Mouse (Mus musculus): ENCODE measurements around the gene Spire2. TPM values are rescaled to one million over a fixed set of nuclear protein-coding genes. Genes with fewer than 3 reads are reported as not detected.

Spire2 gene
- polyA plus RNA-seq, 1 experiment from 2014 or later = 0.93 TPM

DNA sequence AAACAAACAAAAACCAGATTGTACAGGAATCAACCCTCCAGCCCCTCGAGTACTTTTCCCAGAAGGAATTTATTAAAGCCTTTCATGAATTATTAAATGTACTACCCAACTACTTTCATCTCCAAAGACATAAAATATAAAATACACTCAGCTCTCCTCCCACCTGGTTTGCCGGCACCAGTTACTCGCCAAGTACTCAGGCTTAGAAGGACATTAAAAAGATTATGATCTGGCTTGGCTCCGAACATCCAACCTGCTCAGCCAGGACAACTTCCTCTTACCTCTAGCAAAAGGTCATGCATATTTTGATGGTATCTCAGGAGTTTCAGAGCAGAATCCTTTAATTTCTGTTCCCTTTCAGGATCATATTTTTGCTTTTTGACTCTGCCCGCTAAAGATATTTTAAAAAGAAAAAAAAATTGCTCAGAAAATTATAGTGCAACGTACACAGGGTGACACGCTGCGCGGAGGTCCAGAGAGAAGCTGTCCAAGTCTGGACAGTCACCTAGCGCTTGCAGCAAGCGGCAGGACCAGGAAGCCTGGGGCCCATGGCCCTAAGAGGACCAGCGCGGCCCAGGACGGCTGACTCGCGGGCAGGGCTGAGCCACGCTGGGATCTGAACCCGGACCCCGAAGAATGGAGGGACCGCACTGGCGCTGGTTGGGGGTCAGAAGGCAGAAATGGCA, 14.6 kb upstream of the Spire2 start:
- peaks cover 19% of the 10 kb centered on the region for H3K4me1 ChIP-seq
- no peaks in the 10 kb centered on the region for H3K36me3 ChIP-seq
- H3K27me3 ChIP-seq = no peaks in the 10 kb centered on the region
- ATAC-seq (ENCODE audit: insufficient number of reproducible peaks, low FRiP score, low TSS enrichment, low read depth) = peak; percentile 73
- peak overlapping the region; percentile 88 for H3K4me2 ChIP-seq
- no peaks in the 10 kb centered on the region for H3K9me3 ChIP-seq
- peak overlapping the region; percentile 54 for H3K4me3 ChIP-seq
- H3K9ac ChIP-seq = peak overlapping the region; percentile 47
- H3K27ac ChIP-seq = no peak overlapping the region
- WGBS = 2% methylated on average over 21 of the region's 21 CpGs

DNA sequence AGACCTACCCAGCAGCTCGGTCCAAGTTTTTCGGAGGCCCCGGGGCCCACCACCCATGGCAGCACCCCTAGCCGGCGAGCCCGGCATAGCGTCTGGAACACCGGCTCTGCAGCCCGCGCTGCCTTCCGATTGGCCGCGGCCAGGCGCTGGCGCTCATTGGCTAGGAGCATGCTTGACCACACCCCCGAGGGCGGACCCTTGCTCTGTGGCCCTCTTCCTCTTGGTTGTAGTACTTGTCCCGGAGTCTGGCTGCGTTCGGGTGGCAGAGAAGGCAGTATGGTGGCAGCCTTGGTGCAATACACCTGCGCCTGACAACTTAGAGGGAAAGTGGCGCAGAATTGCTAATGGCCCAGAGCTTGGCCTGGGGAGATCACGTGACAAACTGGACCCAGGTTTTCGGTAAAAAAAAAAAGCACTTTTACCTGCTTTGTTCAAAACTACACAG, 14.0 kb upstream of the Spire2 start, which contains the start of gene Fanca:
TSS of gene Fanca (minus strand) at position 110 of the 445 bp plus-strand sequence.
- H3K27me3 ChIP-seq = no peaks in the 10 kb centered on the region
- no peaks in the 10 kb centered on the region for H3K36me3 ChIP-seq
- WGBS = under 1% methylated on average over 24 of the region's 24 CpGs
- peak within 1 kb of the TSS; percentile 54 for H3K4me3 ChIP-seq
- no peaks in the 10 kb centered on the region for H3K9me3 ChIP-seq
- peak within 1 kb of the TSS; percentile 88 for H3K4me2 ChIP-seq
- ATAC-seq (ENCODE audit: insufficient number of reproducible peaks, low FRiP score, low TSS enrichment, low read depth) = peak; percentile 95
- H3K9ac ChIP-seq = peak within 1 kb of the TSS; percentile 47
- no peak within 1 kb of the TSS for H3K27ac ChIP-seq
- peaks cover 19% of the 10 kb centered on the region for H3K4me1 ChIP-seq

DNA sequence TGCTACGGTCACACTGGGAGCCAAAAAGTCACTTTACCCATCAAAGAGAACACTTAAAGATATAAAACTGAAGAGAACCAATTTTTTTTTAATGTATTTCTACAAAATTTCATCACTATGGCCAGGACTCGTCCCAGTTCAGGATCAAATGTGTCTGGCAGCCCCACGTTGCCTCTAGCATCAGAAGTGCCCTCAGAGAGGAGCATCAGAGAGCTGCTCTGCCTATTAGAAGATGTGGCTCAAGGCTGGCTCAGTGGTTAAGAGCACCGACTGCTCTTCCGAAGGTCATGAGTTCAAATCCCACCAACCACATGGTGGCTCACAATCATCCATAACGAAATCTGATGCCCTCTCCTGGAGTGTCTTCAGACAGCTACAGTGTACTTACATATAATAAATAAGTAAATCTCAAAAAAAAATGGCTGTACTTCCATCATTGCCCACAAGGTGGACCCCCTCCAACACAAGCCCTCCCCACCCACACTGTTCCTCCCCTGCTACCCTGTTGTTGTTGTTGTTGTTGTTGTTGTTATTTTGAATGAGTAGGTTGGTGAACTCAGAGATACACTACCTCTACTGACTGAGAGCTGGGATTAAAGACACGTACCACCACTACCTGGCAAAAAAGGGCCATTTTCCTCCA, 12.9 kb upstream of the Spire2 start:
- ATAC-seq (ENCODE audit: insufficient number of reproducible peaks, low FRiP score, low TSS enrichment, low read depth) = no peak
- Histone ChIP-seq H3K27ac (no peak overlapping the region), H3K4me1 (peaks cover 19% of the 10 kb centered on the region), H3K9ac (no peak overlapping the region), H3K36me3 (no peaks in the 10 kb centered on the region), H3K27me3 (no peaks in the 10 kb centered on the region), H3K4me2 (no peak overlapping the region), H3K4me3 (no peak overlapping the region), H3K9me3 (no peaks in the 10 kb centered on the region)
- 33% methylated on average over 7 of the region's 7 CpGs for WGBS

DNA sequence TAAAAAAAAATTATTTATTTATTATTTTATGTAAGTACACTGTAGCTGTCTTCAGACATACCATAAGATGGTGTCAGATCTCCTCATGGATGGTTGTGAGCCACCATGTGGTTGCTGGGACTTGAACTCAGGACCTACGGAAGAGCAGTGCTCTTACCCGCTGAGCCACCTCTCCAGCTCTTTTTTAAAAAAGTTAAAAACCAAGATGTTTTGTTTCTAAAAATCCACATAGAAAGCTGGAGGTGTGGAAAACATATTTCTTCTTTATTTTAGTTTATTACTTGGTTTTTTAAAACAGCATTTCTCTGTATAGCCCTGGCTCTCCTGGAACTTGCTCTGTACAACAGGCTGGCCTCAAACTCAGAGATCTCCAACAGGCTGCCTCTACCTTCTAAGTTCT, 4.0 kb upstream of the Spire2 start:
- Histone ChIP-seq H3K27me3 (peaks cover 22% of the 10 kb centered on the region), H3K27ac (no peak overlapping the region), H3K36me3 (no peaks in the 10 kb centered on the region), H3K9me3 (no peaks in the 10 kb centered on the region), H3K4me2 (no peak overlapping the region), H3K4me1 (peaks cover 15% of the 10 kb centered on the region), H3K4me3 (no peak overlapping the region), H3K9ac (no peak overlapping the region)
- WGBS = 86% methylated on average over 2 of the region's 2 CpGs
- no peak for ATAC-seq (ENCODE audit: insufficient number of reproducible peaks, low FRiP score, low TSS enrichment, low read depth)

DNA sequence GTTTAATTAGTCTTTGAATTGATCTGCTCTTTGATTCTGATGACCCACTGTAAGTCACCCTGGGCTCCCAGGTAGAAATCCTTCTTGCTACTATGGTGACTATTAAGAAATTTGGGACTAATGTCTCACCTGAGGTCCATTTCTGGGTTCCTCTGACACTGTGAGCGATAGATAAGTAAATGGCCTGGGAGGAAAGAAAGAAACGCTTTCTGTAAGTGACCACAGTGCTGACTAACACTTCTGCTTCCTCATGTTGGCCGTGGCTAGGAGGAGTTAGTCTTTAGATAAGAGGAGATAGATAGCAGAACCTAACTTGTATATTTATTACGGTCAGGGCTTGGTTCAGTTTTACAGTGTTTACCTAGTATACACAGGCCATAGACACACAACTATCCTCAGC, 3.2 kb upstream of the Spire2 start:
- 83% methylated on average over 4 of the region's 4 CpGs for WGBS
- H3K4me1 ChIP-seq = peaks cover 17% of the 10 kb centered on the region
- no peaks in the 10 kb centered on the region for H3K36me3 ChIP-seq
- no peak for ATAC-seq (ENCODE audit: insufficient number of reproducible peaks, low FRiP score, low TSS enrichment, low read depth)
- H3K9me3 ChIP-seq = no peaks in the 10 kb centered on the region
- no peak overlapping the region for H3K27ac ChIP-seq
- H3K27me3 ChIP-seq = peaks cover 30% of the 10 kb centered on the region
- H3K4me2 ChIP-seq = no peak overlapping the region
- H3K9ac ChIP-seq = no peak overlapping the region
- no peak overlapping the region for H3K4me3 ChIP-seq

DNA sequence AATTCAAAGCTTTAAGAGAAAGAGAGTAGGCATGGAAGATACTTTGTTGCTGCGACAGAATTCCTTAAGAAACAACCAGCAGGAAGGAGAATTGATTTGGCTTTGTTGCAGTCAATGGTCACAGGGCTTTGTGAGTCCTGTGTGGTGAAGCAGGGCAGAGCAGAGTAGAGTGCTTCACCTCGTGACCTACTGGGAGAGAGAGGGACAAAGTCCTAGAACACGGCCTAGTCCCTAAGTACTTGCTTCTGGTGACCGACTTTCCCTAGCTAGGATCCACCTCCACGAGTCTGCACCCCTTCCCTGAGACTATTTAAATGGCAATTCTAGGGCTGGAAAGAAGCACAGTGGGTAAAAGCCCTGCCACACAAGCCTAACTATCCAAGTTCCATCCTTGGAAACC, 2.6 kb upstream of the Spire2 start:
- H3K4me2 ChIP-seq = no peak overlapping the region
- H3K9me3 ChIP-seq = no peaks in the 10 kb centered on the region
- no peak overlapping the region for H3K27ac ChIP-seq
- H3K27me3 ChIP-seq = peaks cover 35% of the 10 kb centered on the region
- H3K9ac ChIP-seq = no peak overlapping the region
- H3K36me3 ChIP-seq = no peaks in the 10 kb centered on the region
- ATAC-seq (ENCODE audit: insufficient number of reproducible peaks, low FRiP score, low TSS enrichment, low read depth) = no peak
- H3K4me1 ChIP-seq = peaks cover 17% of the 10 kb centered on the region
- no peak overlapping the region for H3K4me3 ChIP-seq
- 73% methylated on average over 5 of the region's 5 CpGs for WGBS

DNA sequence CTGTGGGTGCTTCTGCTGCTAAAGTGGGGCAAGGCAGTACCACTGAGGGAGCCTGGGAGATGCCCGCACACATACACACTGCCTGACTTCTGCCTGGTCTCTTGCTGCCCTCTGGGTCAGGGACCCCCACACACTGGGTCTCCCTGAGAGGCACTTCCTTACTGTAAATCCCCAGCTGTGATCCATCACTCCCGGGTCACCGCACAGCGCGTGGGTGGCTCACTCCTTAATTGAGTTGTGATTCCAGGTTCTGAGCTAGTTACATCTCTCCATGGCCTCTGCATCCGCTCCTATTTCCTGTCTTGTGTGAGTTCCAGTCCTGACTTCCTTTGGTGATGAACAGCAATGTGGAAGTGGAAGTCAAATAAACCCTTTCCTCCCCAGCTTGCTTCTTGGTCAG, 1.8 kb upstream of the Spire2 start:
- Histone ChIP-seq H3K36me3 (no peaks in the 10 kb centered on the region), H3K27me3 (peaks cover 35% of the 10 kb centered on the region), H3K9ac (no peak overlapping the region), H3K27ac (no peak overlapping the region), H3K4me1 (peaks cover 17% of the 10 kb centered on the region), H3K4me3 (no peak overlapping the region), H3K4me2 (no peak overlapping the region), H3K9me3 (no peaks in the 10 kb centered on the region)
- no peak for ATAC-seq (ENCODE audit: insufficient number of reproducible peaks, low FRiP score, low TSS enrichment, low read depth)
- WGBS = 68% methylated on average over 6 of the region's 6 CpGs

DNA sequence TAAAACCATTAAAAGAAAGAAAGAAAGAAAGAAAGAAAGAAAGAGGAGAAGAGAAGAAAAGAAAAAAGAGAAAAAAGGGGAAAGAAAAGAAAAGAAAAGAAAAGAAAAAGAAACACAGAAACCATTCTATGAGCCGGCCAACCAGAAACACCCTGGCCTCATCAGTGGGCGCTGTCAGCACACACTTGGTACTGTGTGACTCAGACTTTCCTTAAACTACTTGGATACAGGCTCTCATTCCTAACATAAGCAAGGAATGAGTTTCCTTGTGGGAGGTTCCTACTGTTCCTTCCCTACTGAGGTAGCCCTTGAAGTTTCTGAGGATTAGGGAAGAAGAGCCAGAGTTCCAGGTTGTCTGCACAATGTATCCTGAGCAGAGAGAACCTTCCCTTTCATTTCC, 1.2 kb upstream of the Spire2 start:
- 78% methylated on average over 2 of the region's 2 CpGs for WGBS
- H3K9me3 ChIP-seq = no peaks in the 10 kb centered on the region
- H3K27ac ChIP-seq = no peak overlapping the region
- H3K36me3 ChIP-seq = no peaks in the 10 kb centered on the region
- no peak overlapping the region for H3K4me2 ChIP-seq
- H3K4me1 ChIP-seq = peaks cover 17% of the 10 kb centered on the region
- H3K27me3 ChIP-seq = peaks cover 35% of the 10 kb centered on the region
- no peak overlapping the region for H3K9ac ChIP-seq
- no peak overlapping the region for H3K4me3 ChIP-seq
- no peak for ATAC-seq (ENCODE audit: insufficient number of reproducible peaks, low FRiP score, low TSS enrichment, low read depth)

DNA sequence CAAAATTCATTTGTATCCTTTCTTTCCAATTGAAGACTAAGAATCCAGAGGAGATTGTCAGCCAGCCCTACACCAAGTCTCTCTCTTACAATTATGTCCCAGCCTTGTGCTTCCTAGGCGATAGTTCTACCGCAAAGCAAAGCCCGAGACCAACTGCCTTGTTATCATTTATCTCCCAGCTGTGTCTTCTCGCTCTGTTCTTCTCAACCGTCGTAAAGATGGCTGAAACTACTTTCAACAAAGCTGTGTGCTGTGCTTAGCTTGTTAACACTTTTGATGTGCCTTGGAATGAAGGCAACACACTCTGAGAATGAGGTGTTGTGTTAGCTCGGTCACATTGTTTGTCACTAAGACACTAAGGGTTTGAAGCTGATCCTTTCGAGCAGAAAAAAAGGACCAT, 703 bp upstream of the Spire2 start:
- H3K9ac ChIP-seq = no peak overlapping the region
- peak overlapping the region; percentile 56 for H3K4me3 ChIP-seq
- H3K4me1 ChIP-seq = peaks cover 17% of the 10 kb centered on the region
- no peak overlapping the region for H3K27ac ChIP-seq
- 37% methylated on average over 8 of the region's 8 CpGs for WGBS
- H3K4me2 ChIP-seq = peak overlapping the region; percentile 96; the same call in 1 of the 2 replicates
- no peaks in the 10 kb centered on the region for H3K36me3 ChIP-seq
- H3K9me3 ChIP-seq = no peaks in the 10 kb centered on the region
- peaks cover 35% of the 10 kb centered on the region for H3K27me3 ChIP-seq
- no peak for ATAC-seq (ENCODE audit: insufficient number of reproducible peaks, low FRiP score, low TSS enrichment, low read depth)

DNA sequence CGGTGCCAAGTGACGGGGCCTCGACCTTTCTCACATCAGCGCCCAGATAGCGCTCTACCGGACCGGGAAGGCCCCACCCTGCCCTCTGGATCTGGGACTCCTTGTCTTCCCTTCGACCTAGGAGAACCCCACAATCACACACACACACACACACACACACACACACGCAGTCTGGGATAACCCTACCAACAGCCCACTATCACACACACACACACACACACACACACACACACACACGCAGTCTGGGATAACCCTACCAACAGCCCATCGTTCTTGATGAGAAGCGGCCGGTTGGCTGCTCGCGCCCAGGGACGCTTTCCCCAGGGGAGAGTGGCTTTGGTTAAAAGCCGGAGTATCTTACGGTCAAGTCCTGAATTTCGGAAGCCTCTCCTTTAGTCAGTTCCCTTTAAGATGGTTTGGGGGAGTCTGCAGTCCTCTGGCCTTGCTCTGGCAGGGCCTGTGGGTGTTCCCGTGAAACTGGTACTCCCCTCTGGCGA, 626 bp downstream of the Spire2 start:
- Histone ChIP-seq H3K27ac (no peak overlapping the region), H3K4me3 (peak overlapping the region; percentile 56), H3K4me2 (peak overlapping the region; percentile 96), H3K27me3 (peaks cover 35% of the 10 kb centered on the region), H3K4me1 (peaks cover 17% of the 10 kb centered on the region), H3K9me3 (no peaks in the 10 kb centered on the region), H3K9ac (0 out of 2 replicates have a peak overlapping the region, but pooled peaks have one; percentile 14), H3K36me3 (no peaks in the 10 kb centered on the region)
- WGBS = 3% methylated on average over 21 of the region's 21 CpGs
- ATAC-seq (ENCODE audit: insufficient number of reproducible peaks, low FRiP score, low TSS enrichment, low read depth) = no peak

DNA sequence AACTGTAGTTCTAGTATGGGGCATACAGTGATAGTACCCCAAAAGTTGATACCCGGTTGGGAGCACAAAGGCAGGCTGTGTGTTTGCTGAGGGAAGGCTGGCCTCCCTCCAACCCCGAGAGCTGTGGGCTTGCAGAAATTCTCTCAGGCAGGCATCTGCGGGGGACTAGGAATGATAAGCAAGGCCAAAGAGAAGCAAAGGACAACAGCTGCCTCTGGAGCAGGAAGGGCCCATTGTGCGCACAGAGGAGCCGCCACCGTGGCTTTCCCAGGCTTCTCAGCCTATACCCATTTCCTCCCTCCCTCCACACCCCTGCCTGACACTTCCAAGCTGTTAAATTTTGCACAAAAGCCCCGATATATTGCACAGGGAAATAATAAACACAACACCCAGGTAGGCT, 1.4 kb downstream of the Spire2 start:
- Histone ChIP-seq H3K9ac (no peak overlapping the region), H3K9me3 (no peaks in the 10 kb centered on the region), H3K36me3 (no peaks in the 10 kb centered on the region), H3K4me2 (no peak overlapping the region), H3K27me3 (peaks cover 35% of the 10 kb centered on the region), H3K27ac (no peak overlapping the region), H3K4me3 (no peak overlapping the region), H3K4me1 (peaks cover 17% of the 10 kb centered on the region)
- no peak for ATAC-seq (ENCODE audit: insufficient number of reproducible peaks, low FRiP score, low TSS enrichment, low read depth)
- 12% methylated on average over 7 of the region's 7 CpGs for WGBS

DNA sequence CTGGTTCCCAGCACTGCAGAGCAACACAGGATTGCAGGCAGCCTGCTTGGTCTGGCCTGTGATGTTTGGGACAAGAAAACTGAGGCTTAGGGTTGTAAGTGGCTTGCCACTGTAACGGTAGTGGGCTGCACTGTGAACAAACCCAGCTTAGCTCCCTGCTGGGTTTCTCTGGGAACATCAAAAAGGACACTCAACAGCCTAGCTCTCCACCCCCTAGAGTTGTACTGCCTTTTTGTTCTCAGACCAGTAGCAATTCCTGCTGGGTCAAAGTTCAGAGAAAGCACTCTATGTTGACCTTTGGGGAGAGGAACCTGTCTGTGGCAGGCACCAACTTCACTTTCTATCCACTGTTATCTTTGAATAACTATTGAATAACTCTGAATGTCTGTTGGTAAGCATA, 2.0 kb downstream of the Spire2 start:
- H3K27me3 ChIP-seq = peaks cover 35% of the 10 kb centered on the region
- H3K4me1 ChIP-seq = peaks cover 17% of the 10 kb centered on the region
- H3K27ac ChIP-seq = no peak overlapping the region
- WGBS = 6% methylated on average over 1 of the region's 1 CpGs
- no peaks in the 10 kb centered on the region for H3K36me3 ChIP-seq
- no peaks in the 10 kb centered on the region for H3K9me3 ChIP-seq
- H3K4me2 ChIP-seq = no peak overlapping the region
- H3K9ac ChIP-seq = no peak overlapping the region
- no peak for ATAC-seq (ENCODE audit: insufficient number of reproducible peaks, low FRiP score, low TSS enrichment, low read depth)
- no peak overlapping the region for H3K4me3 ChIP-seq
